Mouse (Mus musculus) megakaryocyte-erythroid progenitor cell, adult 5-6 weeks (primary cell): ENCODE data around the gene Syk. TPM values are rescaled to one million over a fixed set of nuclear protein-coding genes. Genes with fewer than 3 reads are reported as not detected.

Source experiments
- ATAC-seq: replicated peaks from 2 replicates; pipeline ENCODE4 v1.8.0; 2016; ENCODE audit warnings: mild to moderate bottlenecking, inconsistent platforms; ENCODE audit not compliant: severe bottlenecking, poor library complexity, low FRiP score, low TSS enrichment
- total RNA-seq, 2 experiments: library from RNA; stranded (forward) in 1 of 2; stranded (reverse) in 1 of 2; fragments of 200-1000, 215-1000 nt in 1 of 2; fragments of >200 nt in 1 of 2; fragmentation: Nextera tagmentation in 1 of 2; gene quantifications; 2 replicates each; pipeline ENCODE4 v1.2.3; 2014 to 2017

Gene Syk
- total RNA-seq, 2 experiments from 2014 or later = 25.6 to 34.0 TPM

DNA sequence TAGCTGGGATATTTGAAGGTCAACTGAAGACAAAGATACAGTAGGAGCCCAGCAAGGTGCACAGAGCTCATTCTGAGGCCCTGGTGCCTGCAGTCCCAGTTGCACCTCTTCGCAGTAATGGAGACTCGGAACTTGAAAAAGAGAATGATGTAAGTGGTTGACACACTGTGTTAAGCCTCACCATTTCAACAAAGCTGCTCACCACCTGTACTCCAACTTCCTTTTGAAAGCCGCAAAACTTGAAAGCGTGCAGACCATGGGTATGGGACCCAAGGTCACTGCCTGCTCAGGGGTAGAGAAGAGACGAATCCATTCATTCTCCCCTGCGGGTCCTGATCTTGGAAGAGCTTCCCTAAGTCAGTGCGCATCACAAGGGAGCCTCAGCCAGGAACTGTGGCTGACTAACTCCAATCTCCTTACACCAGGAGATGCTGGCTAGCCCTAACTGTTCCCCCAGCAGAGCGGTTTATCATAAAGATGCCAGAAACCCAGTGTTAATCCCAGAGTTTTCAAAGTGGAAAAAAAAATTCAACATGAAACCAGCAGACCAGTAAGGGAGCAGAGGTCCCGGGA lies 16.7 kb upstream of the Syk start:
- ATAC-seq = no peak

DNA sequence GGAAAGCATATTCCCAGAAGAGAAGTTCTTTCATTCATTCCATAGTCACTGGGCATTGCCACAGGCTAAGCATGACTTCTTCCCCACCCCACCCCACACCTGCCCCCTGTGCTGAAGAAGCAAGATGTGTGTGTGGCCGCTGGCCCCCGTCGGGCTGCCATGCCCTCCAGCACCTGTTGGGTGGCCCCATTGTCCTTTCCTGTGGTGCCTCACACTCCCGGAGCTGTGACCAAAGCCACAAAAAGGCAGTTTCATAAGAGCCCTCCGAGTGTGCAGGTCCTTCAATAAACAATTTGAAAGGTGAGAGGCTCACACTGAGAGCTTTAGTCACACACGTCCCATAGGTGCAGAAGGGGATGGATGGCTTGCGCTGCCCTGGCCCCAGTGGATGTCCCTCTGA lies 16.2 kb upstream of the Syk start:
- no peak for ATAC-seq

DNA sequence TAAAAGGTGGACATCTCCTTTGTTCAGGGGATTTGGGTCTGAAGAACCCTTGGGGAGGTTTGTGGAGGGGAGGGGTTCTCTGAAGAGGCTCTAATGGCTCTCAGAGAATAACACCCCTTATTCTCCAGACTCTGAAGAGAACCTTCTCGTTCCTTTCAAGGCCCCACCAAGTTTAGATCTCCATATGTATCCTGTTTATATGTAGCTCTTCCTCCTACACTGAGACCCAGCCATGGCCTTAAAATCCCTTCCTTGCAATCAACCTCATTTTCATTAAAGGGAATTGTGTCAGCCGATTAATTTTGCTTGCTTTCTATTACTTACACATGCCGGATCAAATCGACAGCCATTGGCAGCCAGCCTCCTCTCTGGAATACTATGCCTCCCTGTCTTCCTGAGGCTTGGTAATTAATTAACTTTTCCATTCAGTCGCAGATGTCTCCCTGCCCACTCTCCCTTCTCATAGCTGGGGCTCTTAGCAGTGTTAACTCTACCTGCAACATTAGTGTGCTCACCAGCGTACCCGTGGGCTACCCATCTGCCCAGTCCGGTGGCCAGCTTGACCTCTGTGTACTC lies 13.7 kb upstream of the Syk start:
- no peak for ATAC-seq

GRCm38 (mm10) chr13:52570276-52570675 lies 12.7 kb upstream of the Syk start:
- no peak for ATAC-seq

- no peak for ATAC-seq
Observed at GRCm38 (mm10) chr13:52571591-52572384, 11.2 kb upstream of the Syk start.

GRCm38 (mm10) chr13:52572451-52573446 lies 10.2 kb upstream of the Syk start:
- no peak for ATAC-seq

DNA sequence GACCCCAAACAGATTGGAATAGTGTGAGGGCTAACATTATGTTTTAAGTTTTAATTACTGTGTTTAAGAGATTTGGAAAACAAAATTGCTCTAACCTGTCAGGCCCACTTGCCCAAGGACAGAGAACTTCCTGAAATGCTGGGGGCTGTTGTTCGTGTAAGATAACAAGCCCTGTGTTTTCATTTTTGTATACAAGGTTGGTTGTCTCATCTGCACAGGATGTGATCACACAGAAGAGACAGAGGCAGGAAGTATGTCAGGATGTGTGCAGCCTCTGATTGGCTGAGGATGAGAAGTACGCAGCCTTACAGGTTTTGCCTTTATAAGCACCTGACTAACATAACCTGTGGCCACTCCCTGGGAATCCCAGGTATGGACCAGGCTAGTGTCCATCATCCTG lies 8.7 kb upstream of the Syk start:
- no peak for ATAC-seq

DNA sequence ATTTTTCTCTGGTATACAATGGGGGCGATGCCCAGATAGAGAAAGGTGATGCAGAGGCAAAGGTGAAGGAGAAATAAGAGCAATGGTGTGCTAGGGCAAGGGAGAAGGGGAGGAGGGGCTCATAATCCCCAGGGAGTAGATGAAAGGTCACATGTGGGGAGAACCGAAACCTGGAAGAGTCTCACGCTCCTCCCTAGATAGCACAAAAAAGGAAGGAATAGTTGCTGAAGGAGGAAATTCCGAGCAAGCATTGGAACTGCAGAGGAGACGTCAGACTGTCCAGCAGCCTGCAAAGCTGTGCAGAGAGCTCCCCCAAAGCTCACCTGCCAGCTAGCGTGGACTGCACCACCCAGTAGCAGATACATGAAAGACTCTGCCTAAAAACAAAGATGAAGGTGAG lies 7.5 kb upstream of the Syk start:
- ATAC-seq = no peak

DNA sequence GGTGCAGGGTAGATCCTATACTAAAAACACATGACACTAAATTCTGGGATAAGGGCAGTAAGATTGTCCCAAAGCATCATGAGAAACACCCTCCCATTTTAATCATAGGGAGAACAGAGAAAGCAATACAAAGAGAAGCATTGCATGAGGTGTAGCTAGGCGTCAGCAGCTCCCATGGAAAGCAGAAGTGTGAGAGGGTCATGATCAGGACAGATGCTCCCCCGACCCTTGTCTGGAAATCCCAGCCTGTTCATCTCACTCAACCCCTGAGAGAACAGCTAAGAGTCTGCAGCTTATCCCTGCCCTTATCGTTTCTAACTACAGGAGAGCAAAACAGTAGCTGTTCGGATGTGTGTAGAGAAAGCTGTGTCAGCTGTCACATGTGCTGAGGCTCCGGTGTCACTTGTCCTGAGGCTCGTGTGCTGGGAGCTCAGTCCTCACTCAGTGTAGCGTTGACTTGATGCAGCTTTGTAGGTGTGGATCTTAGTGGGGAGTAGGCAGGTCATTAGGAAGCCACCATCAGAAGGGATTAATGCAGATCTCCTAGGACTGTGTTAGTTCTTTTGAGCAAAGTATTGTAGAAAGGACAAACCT lies 6.9 kb upstream of the Syk start:
- no peak; the same call in 1 of the 2 replicates for ATAC-seq

- no peak for ATAC-seq
Observed at GRCm38 (mm10) chr13:52576841-52577240, 6.1 kb upstream of the Syk start.

- ATAC-seq = peak; percentile 41
Observed at GRCm38 (mm10) chr13:52577326-52577920, 5.5 kb upstream of the Syk start.

DNA sequence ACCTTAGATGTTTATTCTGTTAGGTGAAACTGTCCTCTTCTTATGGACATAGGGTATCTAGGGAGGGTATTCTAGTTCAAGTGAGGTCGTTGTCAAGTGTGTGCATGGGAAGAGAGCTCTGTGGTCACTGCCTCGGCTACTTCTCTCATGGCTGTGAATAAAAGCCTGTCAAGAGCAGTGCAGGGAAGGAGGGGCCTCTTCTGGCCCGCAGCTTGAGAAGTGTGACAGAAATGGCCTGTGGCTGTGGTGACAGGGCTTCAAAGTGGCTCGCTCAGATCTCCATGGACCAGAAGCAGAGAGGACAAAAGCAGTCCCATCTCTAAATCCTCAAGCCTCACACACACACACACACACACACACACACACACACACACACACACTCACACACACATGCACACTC lies 5.0 kb upstream of the Syk start:
- ATAC-seq = no peak

DNA sequence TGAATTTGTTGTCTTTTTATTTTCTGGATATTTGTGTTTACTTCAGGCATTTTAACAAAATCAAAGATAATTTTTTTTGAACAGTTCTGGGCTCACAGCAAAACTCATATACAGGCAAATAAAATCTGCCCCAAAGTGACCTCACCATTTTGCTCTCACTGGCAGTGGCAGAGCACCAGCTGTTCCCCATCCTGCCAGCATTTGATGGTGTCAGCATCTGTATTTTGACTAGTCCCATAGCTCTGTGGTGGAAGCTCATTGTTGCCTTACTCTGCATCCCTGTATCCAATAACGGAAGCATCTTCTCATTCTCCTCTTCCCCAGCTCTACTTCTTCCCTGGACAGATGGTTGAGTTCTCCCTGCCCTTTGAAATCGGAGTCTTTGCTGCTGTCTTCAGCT lies 4.2 kb upstream of the Syk start:
- no peak for ATAC-seq

GRCm38 (mm10) chr13:52582506-52582877 lies 481 bp upstream of the Syk start:
- ATAC-seq = peak; percentile 81

DNA sequence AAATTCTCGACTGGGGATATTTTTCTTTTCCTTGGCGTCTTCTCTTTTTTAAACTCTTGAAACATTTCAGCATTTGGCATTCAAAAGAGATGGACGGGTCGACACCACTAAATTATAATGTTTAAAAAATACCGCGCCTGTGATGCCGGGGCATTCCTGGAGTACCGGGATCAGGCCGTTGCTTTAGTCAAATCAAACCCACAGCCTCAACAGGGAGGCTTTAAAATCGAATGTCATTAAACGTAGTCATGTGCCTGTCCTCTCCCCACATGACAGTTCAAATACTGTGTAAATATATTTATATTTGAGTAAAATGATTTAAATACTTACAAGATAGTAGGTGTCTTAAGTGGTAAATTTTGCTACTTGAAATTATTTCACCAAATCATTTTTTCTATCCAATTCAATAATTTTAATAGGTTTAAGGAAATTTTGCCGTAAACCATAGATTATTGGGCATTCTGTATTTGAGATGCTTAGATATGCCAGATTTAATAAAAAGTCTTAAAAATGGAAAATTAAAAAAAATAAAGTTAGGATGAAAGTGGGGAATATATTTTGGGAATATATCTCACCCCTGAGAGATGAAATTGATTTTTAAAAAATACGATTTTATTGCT lies 1.1 kb downstream of the Syk start:
- no peak for ATAC-seq

- no peak for ATAC-seq
Observed at GRCm38 (mm10) chr13:52584654-52585455, 1.9 kb downstream of the Syk start.

- ATAC-seq = no peak
Observed at GRCm38 (mm10) chr13:52587761-52588160, 4.8 kb downstream of the Syk start.

GRCm38 (mm10) chr13:52589043-52589442 lies 6.1 kb downstream of the Syk start:
- ATAC-seq = no peak
